Mouse (Mus musculus): ENCODE data around the gene Erc2. TPM values are rescaled to one million over a fixed set of nuclear protein-coding genes. Genes with fewer than 3 reads are reported as not detected.

Gene Erc2
- polyA plus RNA-seq, 1 experiment from 2014 or later, result 13.7 TPM

- Histone ChIP-seq H3K4me3 (no peak overlapping the region), H3K27ac (peak overlapping the region; percentile 55; the same call in 1 of the 2 replicates), H3K27me3 (no peaks in the 10 kb centered on the region), H3K4me2 (peak overlapping the region; percentile 26), H3K9me3 (no peaks in the 10 kb centered on the region), H3K36me3 (no peaks in the 10 kb centered on the region), H3K4me1 (peaks cover 44% of the 10 kb centered on the region), H3K9ac (0 out of 2 replicates have a peak overlapping the region, but pooled peaks have one; percentile 7)
- no peak for ATAC-seq (ENCODE audit: insufficient number of reproducible peaks, insufficient read depth, low FRiP score, low TSS enrichment, low read depth)
- WGBS, result 24% methylated on average over 7 of the region's 7 CpGs
Measured at GRCm38 (mm10) chr14:27810790-27811189, 188.6 kb downstream of the Erc2 start.

GRCm38 (mm10) chr14:27811649-27812048 is 189.4 kb downstream of the Erc2 start:
- H3K4me3 ChIP-seq, result no peak overlapping the region
- WGBS, result 90% methylated on average over 3 of the region's 3 CpGs
- H3K9me3 ChIP-seq, result no peaks in the 10 kb centered on the region
- peaks cover 45% of the 10 kb centered on the region for H3K4me1 ChIP-seq
- no peaks in the 10 kb centered on the region for H3K36me3 ChIP-seq
- peak overlapping the region; percentile 26; the same call in 1 of the 2 replicates for H3K4me2 ChIP-seq
- H3K27ac ChIP-seq, result peak overlapping the region; percentile 57; the same call in 1 of the 2 replicates
- no peak for ATAC-seq (ENCODE audit: insufficient number of reproducible peaks, insufficient read depth, low FRiP score, low TSS enrichment, low read depth)
- no peaks in the 10 kb centered on the region for H3K27me3 ChIP-seq
- no peak overlapping the region for H3K9ac ChIP-seq

- WGBS, result 76% methylated on average over 6 of the region's 6 CpGs
- no peak for ATAC-seq (ENCODE audit: insufficient number of reproducible peaks, insufficient read depth, low FRiP score, low TSS enrichment, low read depth)
Measured at GRCm38 (mm10) chr14:27815739-27816138, 193.5 kb downstream of the Erc2 start.

GRCm38 (mm10) chr14:27818986-27819385 is 196.8 kb downstream of the Erc2 start:
- ATAC-seq (ENCODE audit: insufficient number of reproducible peaks, insufficient read depth, low FRiP score, low TSS enrichment, low read depth), result no peak

More at GRCm38 (mm10) chr14:27815739-27816138, 193.5 kb downstream of the Erc2 start:
- no peaks in the 10 kb centered on the region for H3K9me3 ChIP-seq
- peaks cover 23% of the 10 kb centered on the region for H3K4me1 ChIP-seq
- no peaks in the 10 kb centered on the region for H3K27me3 ChIP-seq
- H3K36me3 ChIP-seq, result no peaks in the 10 kb centered on the region
- H3K9ac ChIP-seq, result no peak overlapping the region
- H3K27ac ChIP-seq, result 0 out of 2 replicates have a peak overlapping the region, but pooled peaks have one; percentile 4
- H3K4me3 ChIP-seq, result no peak overlapping the region
- no peak overlapping the region for H3K4me2 ChIP-seq

GRCm38 (mm10) chr14:27821801-27822200 is 199.6 kb downstream of the Erc2 start:
- no peak overlapping the region for H3K4me2 ChIP-seq
- H3K27me3 ChIP-seq, result no peaks in the 10 kb centered on the region
- no peak overlapping the region for H3K27ac ChIP-seq
- no peak overlapping the region for H3K9ac ChIP-seq
- H3K36me3 ChIP-seq, result no peaks in the 10 kb centered on the region
- no peak for ATAC-seq (ENCODE audit: insufficient number of reproducible peaks, insufficient read depth, low FRiP score, low TSS enrichment, low read depth)
- peaks cover 17% of the 10 kb centered on the region for H3K4me1 ChIP-seq
- no peak overlapping the region for H3K4me3 ChIP-seq
- H3K9me3 ChIP-seq, result no peaks in the 10 kb centered on the region

More at GRCm38 (mm10) chr14:27818986-27819385, 196.8 kb downstream of the Erc2 start:
- H3K4me2 ChIP-seq, result no peak overlapping the region
- no peak overlapping the region for H3K4me3 ChIP-seq
- H3K36me3 ChIP-seq, result no peaks in the 10 kb centered on the region
- no peaks in the 10 kb centered on the region for H3K27me3 ChIP-seq
- H3K9me3 ChIP-seq, result no peaks in the 10 kb centered on the region
- H3K27ac ChIP-seq, result no peak overlapping the region
- H3K9ac ChIP-seq, result no peak overlapping the region
- peaks cover 22% of the 10 kb centered on the region for H3K4me1 ChIP-seq
- 81% methylated on average over 5 of the region's 5 CpGs for WGBS

GRCm38 (mm10) chr14:27822566-27822965 is 200.3 kb downstream of the Erc2 start:
- no peak overlapping the region for H3K4me3 ChIP-seq
- peaks cover 17% of the 10 kb centered on the region for H3K4me1 ChIP-seq
- no peak overlapping the region for H3K4me2 ChIP-seq
- no peaks in the 10 kb centered on the region for H3K9me3 ChIP-seq
- H3K9ac ChIP-seq, result no peak overlapping the region
- ATAC-seq (ENCODE audit: insufficient number of reproducible peaks, insufficient read depth, low FRiP score, low TSS enrichment, low read depth), result no peak
- H3K36me3 ChIP-seq, result no peaks in the 10 kb centered on the region
- H3K27ac ChIP-seq, result no peak overlapping the region
- H3K27me3 ChIP-seq, result no peaks in the 10 kb centered on the region
- WGBS, result 90% methylated on average over 6 of the region's 6 CpGs

- no peak overlapping the region for H3K9ac ChIP-seq
- WGBS, result 47% methylated on average over 3 of the region's 3 CpGs
- H3K4me2 ChIP-seq, result no peak overlapping the region
- H3K9me3 ChIP-seq, result no peaks in the 10 kb centered on the region
- H3K36me3 ChIP-seq, result no peaks in the 10 kb centered on the region
- peaks cover 17% of the 10 kb centered on the region for H3K4me1 ChIP-seq
- no peak overlapping the region for H3K4me3 ChIP-seq
- H3K27ac ChIP-seq, result peak overlapping the region; percentile 3; the same call in 1 of the 2 replicates
- ATAC-seq (ENCODE audit: insufficient number of reproducible peaks, insufficient read depth, low FRiP score, low TSS enrichment, low read depth), result no peak
- H3K27me3 ChIP-seq, result no peaks in the 10 kb centered on the region
Measured at GRCm38 (mm10) chr14:27823048-27823447, 200.8 kb downstream of the Erc2 start.

- WGBS, result 43% methylated on average over 6 of the region's 6 CpGs
- Histone ChIP-seq H3K9ac (no peak overlapping the region), H3K4me1 (peaks cover 17% of the 10 kb centered on the region), H3K4me2 (no peak overlapping the region), H3K27ac (0 out of 2 replicates have a peak overlapping the region, but pooled peaks have one; percentile 23), H3K9me3 (no peaks in the 10 kb centered on the region), H3K36me3 (no peaks in the 10 kb centered on the region), H3K4me3 (no peak overlapping the region), H3K27me3 (no peaks in the 10 kb centered on the region)
- no peak for ATAC-seq (ENCODE audit: insufficient number of reproducible peaks, insufficient read depth, low FRiP score, low TSS enrichment, low read depth)
Measured at GRCm38 (mm10) chr14:27823897-27824296, 201.7 kb downstream of the Erc2 start.

- ATAC-seq (ENCODE audit: insufficient number of reproducible peaks, insufficient read depth, low FRiP score, low TSS enrichment, low read depth), result no peak
Measured at GRCm38 (mm10) chr14:27826829-27827228, 204.6 kb downstream of the Erc2 start.

GRCm38 (mm10) chr14:27828089-27828488 is 205.9 kb downstream of the Erc2 start:
- WGBS, result 34% methylated on average over 2 of the region's 2 CpGs
- H3K27me3 ChIP-seq, result no peaks in the 10 kb centered on the region
- no peaks in the 10 kb centered on the region for H3K36me3 ChIP-seq
- H3K9me3 ChIP-seq, result no peaks in the 10 kb centered on the region
- H3K4me3 ChIP-seq, result no peak overlapping the region
- H3K4me1 ChIP-seq, result peaks cover 9% of the 10 kb centered on the region
- H3K27ac ChIP-seq, result no peak overlapping the region
- H3K4me2 ChIP-seq, result no peak overlapping the region
- H3K9ac ChIP-seq, result no peak overlapping the region
- ATAC-seq (ENCODE audit: insufficient number of reproducible peaks, insufficient read depth, low FRiP score, low TSS enrichment, low read depth), result no peak

More at GRCm38 (mm10) chr14:27826829-27827228, 204.6 kb downstream of the Erc2 start:
- H3K36me3 ChIP-seq, result no peaks in the 10 kb centered on the region
- no peak overlapping the region for H3K4me3 ChIP-seq
- H3K9ac ChIP-seq, result no peak overlapping the region
- peaks cover 13% of the 10 kb centered on the region for H3K4me1 ChIP-seq
- no peaks in the 10 kb centered on the region for H3K9me3 ChIP-seq
- WGBS, result 80% methylated on average over 1 of the region's 1 CpGs
- no peak overlapping the region for H3K4me2 ChIP-seq
- no peaks in the 10 kb centered on the region for H3K27me3 ChIP-seq
- H3K27ac ChIP-seq, result no peak overlapping the region

GRCm38 (mm10) chr14:27832196-27832595 is 210.0 kb downstream of the Erc2 start:
- Histone ChIP-seq H3K36me3 (no peaks in the 10 kb centered on the region), H3K9me3 (no peaks in the 10 kb centered on the region), H3K9ac (no peak overlapping the region), H3K27me3 (no peaks in the 10 kb centered on the region), H3K4me2 (no peak overlapping the region), H3K4me3 (no peak overlapping the region), H3K27ac (no peak overlapping the region), H3K4me1 (peaks cover 15% of the 10 kb centered on the region)
- ATAC-seq (ENCODE audit: insufficient number of reproducible peaks, insufficient read depth, low FRiP score, low TSS enrichment, low read depth), result no peak
- 80% methylated on average over 4 of the region's 4 CpGs for WGBS

GRCm38 (mm10) chr14:27835351-27835750 is 213.1 kb downstream of the Erc2 start:
- no peaks in the 10 kb centered on the region for H3K27me3 ChIP-seq
- 64% methylated on average over 1 of the region's 1 CpGs for WGBS
- H3K36me3 ChIP-seq, result no peaks in the 10 kb centered on the region
- H3K4me3 ChIP-seq, result no peak overlapping the region
- H3K9me3 ChIP-seq, result no peaks in the 10 kb centered on the region
- peaks cover 19% of the 10 kb centered on the region for H3K4me1 ChIP-seq
- H3K4me2 ChIP-seq, result no peak overlapping the region
- H3K27ac ChIP-seq, result no peak overlapping the region
- H3K9ac ChIP-seq, result no peak overlapping the region
- no peak for ATAC-seq (ENCODE audit: insufficient number of reproducible peaks, insufficient read depth, low FRiP score, low TSS enrichment, low read depth)

Data from embryonic facial prominence, embryonic 13.5 days (tissue).